Mouse (Mus musculus): ENCODE measurements around the gene Zkscan16. TPM values are rescaled to one million over a fixed set of nuclear protein-coding genes. Genes with fewer than 3 reads are reported as not detected.

Zkscan16 gene
- total RNA-seq, 2 experiments from 2014 or later = 51.3 to 53.1 TPM

GRCm38 (mm10) chr4:58948391-58948790 is 5.0 kb downstream of the Zkscan16 start:
- no peak for TF ChIP-seq CTCF (conservative IDR thresholded peaks at IDR 0.05)
- no peak for DNase-seq (ENCODE audit: low spot score in 2 of 2)
- no peak overlapping the region for H3K27ac ChIP-seq

GRCm38 (mm10) chr4:58952630-58953029 is 9.2 kb downstream of the Zkscan16 start:
- DNase-seq (ENCODE audit: low spot score in 2 of 2) = no peak
- no peak overlapping the region for H3K27ac ChIP-seq
- no peak overlapping the region for H3K4me3 ChIP-seq
- no peak for TF ChIP-seq CTCF (conservative IDR thresholded peaks at IDR 0.05)

More at GRCm38 (mm10) chr4:58948391-58948790, 5.0 kb downstream of the Zkscan16 start:
- H3K4me3 ChIP-seq = no peak overlapping the region

- no peak overlapping the region for H3K27ac ChIP-seq
- TF ChIP-seq CTCF (conservative IDR thresholded peaks at IDR 0.05) = no peak
- no peak overlapping the region for H3K4me3 ChIP-seq
- DNase-seq (ENCODE audit: low spot score in 2 of 2) = no peak
These were observed 18.3 kb downstream of the Zkscan16 start for GRCm38 (mm10) chr4:58961719-58962118.

GRCm38 (mm10) chr4:58963271-58963670 is 19.8 kb downstream of the Zkscan16 start:
- DNase-seq (ENCODE audit: low spot score in 2 of 2) = no peak

GRCm38 (mm10) chr4:58965136-58965535 is 21.7 kb downstream of the Zkscan16 start:
- H3K4me3 ChIP-seq = no peak overlapping the region
- DNase-seq (ENCODE audit: low spot score in 2 of 2) = no peak
- no peak for TF ChIP-seq CTCF (conservative IDR thresholded peaks at IDR 0.05)
- no peak overlapping the region for H3K27ac ChIP-seq

More at GRCm38 (mm10) chr4:58963271-58963670, 19.8 kb downstream of the Zkscan16 start:
- TF ChIP-seq CTCF (conservative IDR thresholded peaks at IDR 0.05) = no peak
- no peak overlapping the region for H3K4me3 ChIP-seq
- no peak overlapping the region for H3K27ac ChIP-seq

GRCm38 (mm10) chr4:58970678-58971077 is 27.2 kb downstream of the Zkscan16 start:
- DNase-seq (ENCODE audit: low spot score in 2 of 2) = no peak
- no peak for TF ChIP-seq CTCF (conservative IDR thresholded peaks at IDR 0.05)
- no peak overlapping the region for H3K27ac ChIP-seq

GRCm38 (mm10) chr4:58975711-58976110 is 32.3 kb downstream of the Zkscan16 start:
- DNase-seq (ENCODE audit: low spot score in 2 of 2) = no peak
- no peak overlapping the region for H3K27ac ChIP-seq
- no peak for TF ChIP-seq CTCF (conservative IDR thresholded peaks at IDR 0.05)
- H3K4me3 ChIP-seq = no peak overlapping the region

More at GRCm38 (mm10) chr4:58970678-58971077, 27.2 kb downstream of the Zkscan16 start:
- no peak overlapping the region for H3K4me3 ChIP-seq

- TF ChIP-seq CTCF (conservative IDR thresholded peaks at IDR 0.05) = no peak
- H3K4me3 ChIP-seq = no peak overlapping the region
- no peak for DNase-seq (ENCODE audit: low spot score in 2 of 2)
- H3K27ac ChIP-seq = no peak overlapping the region
These were observed 38.0 kb downstream of the Zkscan16 start for GRCm38 (mm10) chr4:58981421-58981820.

GRCm38 (mm10) chr4:58982806-58983205 is 39.4 kb downstream of the Zkscan16 start:
- Histone ChIP-seq H3K4me3 (no peak overlapping the region), H3K27ac (no peak overlapping the region)
- DNase-seq (ENCODE audit: low spot score in 2 of 2) = no peak
- TF ChIP-seq CTCF (conservative IDR thresholded peaks at IDR 0.05) = no peak

- no peak overlapping the region for H3K4me3 ChIP-seq
- H3K27ac ChIP-seq = no peak overlapping the region
- peak; percentile 69 to 89 for DNase-seq (ENCODE audit: low spot score in 2 of 2)
- peak; percentile 97 for TF ChIP-seq CTCF (conservative IDR thresholded peaks at IDR 0.05)
These were observed 41.8 kb downstream of the Zkscan16 start for GRCm38 (mm10) chr4:58985157-58985648.

- DNase-seq (ENCODE audit: low spot score in 2 of 2) = peak; percentile 81 to 85
- no peak for TF ChIP-seq CTCF (conservative IDR thresholded peaks at IDR 0.05)
- H3K27ac ChIP-seq = peak within 1 kb of the TSS; percentile 72
- peak within 1 kb of the TSS; percentile 63 for H3K4me3 ChIP-seq
These were observed 43.2 kb downstream of the Zkscan16 start, which contains the start of gene Ptgr1 for GRCm38 (mm10) chr4:58986540-58987190. Gene Ptgr1 (minus strand): TSS chr4:58987119.

- H3K27ac ChIP-seq = no peak overlapping the region
- no peak for TF ChIP-seq CTCF (conservative IDR thresholded peaks at IDR 0.05)
- DNase-seq (ENCODE audit: low spot score in 2 of 2) = no peak
- H3K4me3 ChIP-seq = no peak overlapping the region
These were observed 46.0 kb downstream of the Zkscan16 start for GRCm38 (mm10) chr4:58989303-58989898.

GRCm38 (mm10) chr4:58990609-58991434 is 47.4 kb downstream of the Zkscan16 start:
- H3K27ac ChIP-seq = no peak overlapping the region
- TF ChIP-seq CTCF (conservative IDR thresholded peaks at IDR 0.05) = no peak
- no peak overlapping the region for H3K4me3 ChIP-seq
- no peak for DNase-seq (ENCODE audit: low spot score in 2 of 2)
